Mouse (Mus musculus): ENCODE data around the gene Zmym5. TPM values are rescaled to one million over a fixed set of nuclear protein-coding genes. Genes with fewer than 3 reads are reported as not detected.
"Not testable (repeated sequence)": the region's sequence is repeated elsewhere in the genome, so short reads cannot be mapped to it uniquely, and the experiment has no call there.

Zmym5 gene
- polyA plus RNA-seq, 1 experiment, result 3.2 TPM

GRCm38 (mm10) chr14:56778200-56778932, 33.1 kb downstream of the Zmym5 start, which contains the start of gene Pspc1:
Gene Pspc1, minus strand, starts transcription at chr14:56778316.
- 2% methylated on average over 36 of the region's 36 CpGs for WGBS
- peak; percentile 97 for DNase-seq (ENCODE audit: low read depth, low spot score)

GRCm38 (mm10) chr14:56777360-56778136, 34.0 kb downstream of the Zmym5 start:
- WGBS, result under 1% methylated on average over 71 of the region's 71 CpGs
- no peak for DNase-seq (ENCODE audit: low read depth, low spot score)

- DNase-seq (ENCODE audit: low read depth, low spot score), result no peak
- WGBS, result 13% methylated on average over 11 of the region's 11 CpGs
Measured at GRCm38 (mm10) chr14:56776571-56777238, 34.8 kb downstream of the Zmym5 start.

- no peak for DNase-seq (ENCODE audit: low read depth, low spot score)
- WGBS, result 43% methylated on average over 4 of the region's 4 CpGs
Measured at GRCm38 (mm10) chr14:56775416-56775815, 36.1 kb downstream of the Zmym5 start.

GRCm38 (mm10) chr14:56766438-56766837, 45.1 kb downstream of the Zmym5 start:
- WGBS, result 91% methylated on average over 2 of the region's 2 CpGs
- not testable (repeated sequence) for DNase-seq (ENCODE audit: low read depth, low spot score)

GRCm38 (mm10) chr14:56765117-56765516, 46.4 kb downstream of the Zmym5 start:
- WGBS, result 83% methylated on average over 3 of the region's 3 CpGs
- DNase-seq (ENCODE audit: low read depth, low spot score), result not testable (repeated sequence)

GRCm38 (mm10) chr14:56751282-56751681, 60.2 kb downstream of the Zmym5 start:
- DNase-seq (ENCODE audit: low read depth, low spot score), result no peak
- WGBS, result 94% methylated on average over 4 of the region's 4 CpGs

Other genes starting within 250 kb of the Zmym5 start
- gene Cenpj, start 236.3 kb downstream of the Zmym5 start, polyA plus RNA-seq (2012; rRNA removed), result 0.99 and 1.1 TPM in 2 replicates
- gene Parp4, start 236.1 kb downstream of the Zmym5 start, polyA plus RNA-seq (2012; rRNA removed), result 9.5 and 13.3 TPM in 2 replicates
- 3.1 and 4.7 TPM in 2 replicates for gene Mphosph8, start 143.5 kb downstream of the Zmym5 start, polyA plus RNA-seq (2012; rRNA removed)
- gene Pspc1, start 33.4 kb downstream of the Zmym5 start, polyA plus RNA-seq (2012; rRNA removed), result 3.8 and 5.3 TPM in 2 replicates
- 3.8 and 8.4 TPM in 2 replicates for gene Zmym2, start 74.9 kb upstream of the Zmym5 start, polyA plus RNA-seq (2012; rRNA removed)
- gene Gja3, start 246.4 kb upstream of the Zmym5 start, polyA plus RNA-seq (2012; rRNA removed), result not detected in 2 replicates